ENCODE assay signal across 8 mouse cellular contexts in genomic region chr12:78226519-78226875, GRCm38 (mm10). TPM values are rescaled to one million over a fixed set of nuclear protein-coding genes. Genes with fewer than 3 reads are reported as not detected.
DNase-seq lines count a peak whose midpoint lies in the region; ATAC-seq and TF ChIP-seq lines count a peak whose summit lies in the region.

No protein-coding gene starts in this region.

- H3K27me3 ChIP-seq in thymus, adult 2 months (ENCODE audit: control insufficient read depth, insufficient read depth, low read length): no peaks in the 10 kb centered on the region
- no peaks in the 10 kb centered on the region for H3K27me3 ChIP-seq in intestine, embryonic 16.5 days (replicated peaks; ENCODE audit: control insufficient read depth, insufficient read depth, low read length)

- peak overlapping the region; percentile 74 for H3K4me3 ChIP-seq in thymus, adult 2 months (ENCODE audit: control insufficient read depth, insufficient read depth, low read length)
- peak overlapping the region; percentile 96 for H3K4me3 ChIP-seq in intestine, embryonic 16.5 days (ENCODE audit: low read length)

- under 1% methylated on average over 47 of the region's 48 CpGs for WGBS in thymus, adult 2 months
- under 1% methylated on average over 42 of the region's 48 CpGs for WGBS in intestine, embryonic 16.5 days

- H3K36me3 ChIP-seq in thymus, adult 2 months (ENCODE audit: control insufficient read depth, insufficient read depth, low read length): no peaks in the 10 kb centered on the region
- no peaks in the 10 kb centered on the region for H3K36me3 ChIP-seq in intestine, embryonic 16.5 days (ENCODE audit: control insufficient read depth, insufficient read depth, low read length)

- H3K4me2 ChIP-seq in intestine, embryonic 16.5 days (ENCODE audit: low read depth, low read length): peak overlapping the region; percentile 77

- peak overlapping the region; percentile 89 for H3K9ac ChIP-seq in intestine, embryonic 16.5 days (ENCODE audit: low read depth, low read length)

- 0 out of 2 replicates have a peak, but pooled peaks have one; percentile 17 for TF ChIP-seq POLR2A in thymus, adult 2 months (IDR thresholded peaks at IDR 0.05; ENCODE audit: control insufficient read depth, extremely low read depth, insufficient read depth, low read length, poor library complexity)

- no peak for DNase-seq in thymus, adult 2 months
- DNase-seq in thymus, postnatal 0 days (ENCODE audit: low spot score): no peak
- DNase-seq in gastrocnemius, adult 8-10 months (ENCODE audit: low spot score in 2 of 2): peak; percentile 75 to 83
- DNase-seq in left cerebral cortex, postnatal 36 days (ENCODE audit: low spot score in 2 of 2): peak; percentile 87 to 91
- peak; percentile 65 to 68 for DNase-seq in spleen, postnatal 10 days (ENCODE audit: low spot score in 2 of 2)

- H3K9me3 ChIP-seq in intestine, embryonic 16.5 days (ENCODE audit: control insufficient read depth, low read length): no peaks in the 10 kb centered on the region

- intact Hi-C loops in left cerebral cortex, postnatal 36 days (cut with DNase I): loop anchor here (5.0 to 10.0 kb wide), 4 partner anchors 521 to 1852 kb away; partner anchors contain the start of genes Fut8, Mpp5, Vti1b and Zbtb1

- peak; percentile 40 for ATAC-seq in common myeloid progenitor, adult 5-6 weeks (replicated peaks; ENCODE audit: low read depth, poor library complexity, severe bottlenecking)
- peak; percentile 88 for ATAC-seq in intestine, embryonic 16.5 days
- peak; percentile 38 for ATAC-seq in megakaryocyte-erythroid progenitor cell, adult 5-6 weeks (replicated peaks; ENCODE audit: low FRiP score, low TSS enrichment, poor library complexity, severe bottlenecking)

- TF ChIP-seq CTCF in thymus, adult 2 months (IDR thresholded peaks at IDR 0.05; ENCODE audit: borderline replicate concordance, control insufficient read depth, extremely low read depth, insufficient read depth, low read length, poor library complexity): no peak

- peak overlapping the region; percentile 33 for H3K27ac ChIP-seq in thymus, adult 2 months (ENCODE audit: control insufficient read depth, insufficient read depth, low read length)
- H3K27ac ChIP-seq in intestine, embryonic 16.5 days (ENCODE audit: low read length): peak overlapping the region; percentile 100

- no peaks in the 10 kb centered on the region for H3K4me1 ChIP-seq in thymus, adult 2 months (replicated peaks; ENCODE audit: control insufficient read depth, insufficient read depth, low read length)
- peaks cover 3% of the 10 kb centered on the region; the same call in 1 of the 2 replicates for H3K4me1 ChIP-seq in intestine, embryonic 16.5 days (ENCODE audit: control insufficient read depth, insufficient read depth, low read length)

RNA-seq across cellular contexts. Expression of gene Gphn, which starts 0.3 kb away (rescaled TPM):
- polyA plus RNA-seq in thymus, adult 2 months (2012; rRNA removed): 8.2 and 12.0 TPM in 2 replicates
- polyA plus RNA-seq in thymus, postnatal 0 days (2015; fragmentation: Nextera tagmentation; extraction: Ambion mirVana): 8.9 and 10.0 TPM in 2 replicates
- total RNA-seq in common myeloid progenitor, adult 5-6 weeks (2017): 14.5 and 15.6 TPM in 2 replicates
- 10 to 100 TPM; 31.7 to 37.7 (median 34.3) TPM for total RNA-seq in gastrocnemius, adult 8-10 months (2022)
- polyA plus RNA-seq in intestine, embryonic 16.5 days (2015; fragmentation: Nextera tagmentation; extraction: Ambion mirVana): 12.8 and 13.9 TPM in 2 replicates
- total RNA-seq in left cerebral cortex, postnatal 36 days (2021): 10 to 100 TPM; 63.2 to 64.1 TPM
- 8.4 and 14.0 TPM in 2 replicates for total RNA-seq in megakaryocyte-erythroid progenitor cell, adult 5-6 weeks (2014; fragmentation: Nextera tagmentation)
- 10.9 and 11.1 TPM in 2 replicates for total RNA-seq in megakaryocyte-erythroid progenitor cell, adult 5-6 weeks (2017)

RNA-seq across cellular contexts. Expression of gene Gm6657, which starts 32.5 kb away (rescaled TPM):
- polyA plus RNA-seq in thymus, adult 2 months (2012; rRNA removed): not detected in 2 replicates
- not detected in 2 replicates for polyA plus RNA-seq in thymus, postnatal 0 days (2015; fragmentation: Nextera tagmentation; extraction: Ambion mirVana)
- not detected in 2 replicates for total RNA-seq in common myeloid progenitor, adult 5-6 weeks (2017)
- total RNA-seq in gastrocnemius, adult 8-10 months (2022): not detected
- not detected in 2 replicates for polyA plus RNA-seq in intestine, embryonic 16.5 days (2015; fragmentation: Nextera tagmentation; extraction: Ambion mirVana)
- total RNA-seq in left cerebral cortex, postnatal 36 days (2021): not detected
- total RNA-seq in megakaryocyte-erythroid progenitor cell, adult 5-6 weeks (2014; fragmentation: Nextera tagmentation): not detected in 2 replicates
- total RNA-seq in megakaryocyte-erythroid progenitor cell, adult 5-6 weeks (2017): not detected in 2 replicates

Comparison
In these comparisons a context has a peak if more than half of its experiments do, and no peak if none do; other contexts are left out.
1. DNase-seq: peak in gastrocnemius, adult 8-10 months (2 of 2), left cerebral cortex, postnatal 36 days (2 of 2) and spleen, postnatal 10 days (2 of 2); none in thymus, adult 2 months (single experiment) and thymus, postnatal 0 days (single experiment).
2. ATAC-seq: peak in every context shown above with its lines; median percentile 88 in intestine, embryonic 16.5 days; 40 in common myeloid progenitor, adult 5-6 weeks; 38 in megakaryocyte-erythroid progenitor cell, adult 5-6 weeks.